Mouse (Mus musculus) embryonic facial prominence, embryonic 14.5 days (tissue): ENCODE data around the gene Gpr37l1. TPM values are rescaled to one million over a fixed set of nuclear protein-coding genes. Genes with fewer than 3 reads are reported as not detected.

Experiments
- ATAC-seq: fragments of 200-750 bp; cut with Nextera tagmentation; 2 replicates; pipeline ENCODE4 v1.8.0; 2017; ENCODE audit warnings: low read depth, moderate number of reproducible peaks, moderate TSS enrichment
- DNase-seq: peaks from one replicate; pipeline ENCODE4 v3.0.0-alpha.2; 2015; ENCODE audit warnings: low spot score
- H3K27ac ChIP-seq: fragments of 300-500 bp; sonication (generic); replicated peaks from 2 replicates; pipeline ENCODE4 v1.5.1; 2014; ENCODE audit warnings: low read depth, mild to moderate bottlenecking, low read length, moderate library complexity
- H3K27me3 ChIP-seq: fragments of 300-500 bp; sonication (generic); replicated peaks from 2 replicates; pipeline ENCODE4 v1.6.1; 2014; ENCODE audit warnings: low read length; ENCODE audit not compliant: control insufficient read depth, insufficient read depth
- H3K36me3 ChIP-seq: fragments of 300-500 bp; sonication (generic); 2 replicates; pipeline ENCODE4 v1.6.1; 2014; ENCODE audit warnings: low read length, mixed read lengths; ENCODE audit not compliant: control insufficient read depth, insufficient read depth
- H3K4me1 ChIP-seq: fragments of 300-500 bp; sonication (generic); 2 replicates; pipeline ENCODE4 v1.6.1; 2014; ENCODE audit warnings: antibody characterized with exemption, low read length; ENCODE audit not compliant: control insufficient read depth, insufficient read depth
- H3K4me2 ChIP-seq: fragments of 300-500 bp; sonication (generic); 2 replicates; pipeline ENCODE4 v1.6.1; 2014; ENCODE audit warnings: low read depth, mild to moderate bottlenecking, low read length, moderate library complexity, mixed read lengths
- H3K4me3 ChIP-seq: fragments of 300-500 bp; sonication (generic); 2 replicates; pipeline ENCODE4 v1.5.1; 2014; ENCODE audit warnings: low read depth, mild to moderate bottlenecking, low read length
- H3K9ac ChIP-seq: fragments of 300-500 bp; sonication (generic); 2 replicates; pipeline ENCODE4 v1.6.1; 2014; ENCODE audit warnings: low read depth, mild to moderate bottlenecking, low read length, moderate library complexity, mixed read lengths
- H3K9me3 ChIP-seq: fragments of 300-500 bp; sonication (generic); 2 replicates; pipeline ENCODE4 v1.6.1; 2016; ENCODE audit warnings: low read length; ENCODE audit not compliant: control insufficient read depth
- WGBS: fragments of 180-500 bp; shearing (Covaris S2); extraction: QIAGEN DNeasy Blood & Tissue Kit; methylation state at CpG from one replicate; pipeline ENCODE4 v1.1.7; 2014; 5-methylcytosine and 5-hydroxymethylcytosine counted together
- polyA plus RNA-seq: library from polyadenylated mRNA; unstranded; fragments of >200 nt; fragmentation: Nextera tagmentation; extraction: Ambion mirVana; gene quantifications from 2 replicates; pipeline ENCODE4 v1.2.1, GENCODE M21; 2014

Gene Gpr37l1
- 0.34 and 0.47 TPM in 2 replicates for polyA plus RNA-seq

DNA sequence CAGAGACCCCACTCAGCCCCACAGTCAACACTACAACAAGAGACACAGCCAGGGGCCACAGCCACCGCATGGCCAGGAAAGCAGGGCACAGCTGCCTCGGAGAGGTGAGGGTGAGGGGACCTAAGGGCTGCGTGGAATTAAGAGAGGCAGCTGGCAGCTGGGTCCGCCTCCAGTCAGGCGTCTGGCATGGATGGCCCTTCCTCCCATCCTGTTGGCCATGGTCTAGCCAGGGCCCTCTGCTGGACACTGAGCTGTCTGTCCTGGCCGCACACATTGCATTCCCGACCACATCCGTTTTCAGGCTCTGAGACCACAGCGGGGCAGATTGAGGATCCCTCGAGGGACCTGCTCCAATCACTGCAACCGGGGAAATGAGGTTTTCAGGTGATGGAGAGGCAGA, at the start of gene Gpr37l1:
Gene Gpr37l1 (minus strand): TSS at position 247 of the 400 bp plus-strand sequence.
- Histone ChIP-seq H3K9ac (no peak within 1 kb of the TSS), H3K4me2 (no peak within 1 kb of the TSS), H3K27ac (no peak within 1 kb of the TSS), H3K27me3 (no peaks in the 10 kb centered on the region), H3K4me3 (no peak within 1 kb of the TSS), H3K9me3 (no peaks in the 10 kb centered on the region), H3K4me1 (no peaks in the 10 kb centered on the region), H3K36me3 (no peaks in the 10 kb centered on the region)
- 63% methylated on average over 9 of the region's 11 CpGs for WGBS
- DNase-seq (no peak), ATAC-seq (peak; percentile 24; the same call in 1 of the 2 replicates)

GRCm38 (mm10) chr1:135213772-135214640, 46.5 kb upstream of the Gpr37l1 start:
- Histone ChIP-seq H3K4me3 (no peak overlapping the region), H3K9me3 (no peaks in the 10 kb centered on the region), H3K27ac (no peak overlapping the region), H3K36me3 (no peaks in the 10 kb centered on the region), H3K4me2 (no peak overlapping the region), H3K27me3 (no peaks in the 10 kb centered on the region), H3K4me1 (peaks cover 4% of the 10 kb centered on the region; the same call in 1 of the 2 replicates), H3K9ac (no peak overlapping the region)
- DNase-seq = no peak
- WGBS = 86% methylated on average over 9 of the region's 9 CpGs
- ATAC-seq = no peak

- Histone ChIP-seq H3K27ac (no peak overlapping the region), H3K36me3 (no peaks in the 10 kb centered on the region), H3K4me3 (no peak overlapping the region), H3K9ac (no peak overlapping the region), H3K9me3 (no peaks in the 10 kb centered on the region), H3K4me1 (no peaks in the 10 kb centered on the region), H3K27me3 (no peaks in the 10 kb centered on the region), H3K4me2 (no peak overlapping the region)
- ATAC-seq (no peak), DNase-seq (no peak)
- WGBS = 42% methylated on average over 5 of the region's 5 CpGs
Measured at GRCm38 (mm10) chr1:135210421-135210820, 42.9 kb upstream of the Gpr37l1 start.

DNA sequence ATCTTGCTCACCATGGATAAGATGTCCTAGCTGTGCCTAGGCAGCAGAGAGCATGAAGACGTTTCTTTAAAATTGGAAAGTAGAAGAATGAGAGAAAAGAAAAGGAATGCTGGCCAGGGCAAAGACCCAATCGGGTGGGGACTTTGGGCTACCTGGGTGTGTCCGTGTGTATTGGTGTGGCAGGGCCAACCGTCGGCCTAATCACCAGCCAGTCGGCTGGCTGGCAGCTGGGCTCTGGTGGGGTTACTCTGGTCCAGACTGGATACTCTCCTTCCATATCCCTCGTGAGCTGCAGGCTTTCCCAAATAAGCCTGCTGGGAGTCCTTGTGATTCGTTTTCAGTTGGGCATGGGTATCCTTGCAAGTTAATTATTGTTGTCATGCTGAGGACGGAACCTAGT, 41.2 kb upstream of the Gpr37l1 start:
- H3K9me3 ChIP-seq = no peaks in the 10 kb centered on the region
- ATAC-seq (no peak), DNase-seq (no peak)
- no peak overlapping the region for H3K4me3 ChIP-seq
- H3K27ac ChIP-seq = no peak overlapping the region
- H3K27me3 ChIP-seq = no peaks in the 10 kb centered on the region
- H3K4me1 ChIP-seq = 0 out of 2 replicates have a peak, but pooled peaks cover 3% of the 10 kb centered on the region
- H3K36me3 ChIP-seq = no peaks in the 10 kb centered on the region
- WGBS = 68% methylated on average over 9 of the region's 9 CpGs
- no peak overlapping the region for H3K4me2 ChIP-seq
- no peak overlapping the region for H3K9ac ChIP-seq

DNA sequence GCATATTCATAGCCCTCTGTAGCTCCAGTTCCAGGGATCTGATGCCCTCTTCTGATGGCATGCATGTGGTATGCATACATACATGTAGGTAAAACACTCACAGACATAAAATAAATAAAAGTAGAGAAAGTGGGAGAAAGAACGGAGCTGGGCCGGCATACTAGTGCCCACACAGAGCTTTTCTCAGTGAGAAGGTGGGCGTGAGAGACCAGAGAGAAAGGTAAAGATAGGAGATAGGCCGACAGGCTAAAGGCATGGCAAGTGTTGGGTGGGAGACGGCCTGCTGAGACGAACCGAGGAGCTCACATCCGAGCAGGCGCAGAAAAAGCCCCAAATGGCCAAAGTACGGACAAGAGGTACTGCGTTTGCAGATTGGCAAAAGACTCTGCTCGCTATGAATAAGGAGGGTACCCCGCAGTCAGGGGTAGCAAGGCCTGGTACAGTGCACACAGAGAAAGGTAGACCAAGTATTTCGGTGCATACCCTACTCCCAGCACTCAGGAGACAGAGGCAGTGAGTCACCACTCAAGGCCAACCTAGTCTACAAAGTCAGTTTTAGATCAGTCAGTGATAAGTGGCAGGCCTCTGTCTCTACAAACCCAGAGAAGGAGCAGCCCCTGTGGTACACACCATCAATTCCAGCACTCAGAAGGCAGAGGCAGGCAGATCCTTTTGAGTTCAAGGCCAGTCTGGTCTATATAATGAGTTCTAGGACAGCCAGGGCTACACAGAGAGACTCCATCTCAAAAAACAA, 39.3 kb upstream of the Gpr37l1 start:
- Histone ChIP-seq H3K9me3 (no peaks in the 10 kb centered on the region), H3K36me3 (no peaks in the 10 kb centered on the region), H3K27ac (no peak overlapping the region), H3K27me3 (no peaks in the 10 kb centered on the region), H3K4me1 (0 out of 2 replicates have a peak, but pooled peaks cover 3% of the 10 kb centered on the region), H3K9ac (no peak overlapping the region), H3K4me3 (no peak overlapping the region), H3K4me2 (no peak overlapping the region)
- ATAC-seq (no peak), DNase-seq (no peak)
- WGBS = 90% methylated on average over 14 of the region's 14 CpGs

DNA sequence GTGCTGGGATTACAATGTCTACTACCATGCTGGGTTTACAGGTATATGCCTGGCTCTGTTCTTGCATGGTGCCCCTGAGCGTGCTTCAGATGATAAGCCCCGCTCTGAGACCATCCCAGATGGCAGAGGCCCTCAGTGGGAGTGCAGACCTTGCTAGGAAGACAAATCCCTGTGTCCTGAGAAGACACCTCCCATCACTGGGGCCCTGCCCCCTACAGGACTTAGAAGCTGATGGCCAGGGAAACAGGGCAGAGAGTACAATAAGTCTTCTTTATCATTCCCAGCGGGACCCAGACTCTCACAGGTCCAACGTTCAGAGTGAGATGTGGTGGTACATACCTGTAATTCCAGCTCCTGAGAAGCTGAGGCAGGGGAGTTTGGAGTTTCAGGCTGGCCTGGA, 37.8 kb upstream of the Gpr37l1 start:
- WGBS = 56% methylated on average over 4 of the region's 4 CpGs
- H3K4me3 ChIP-seq = no peak overlapping the region

DNA sequence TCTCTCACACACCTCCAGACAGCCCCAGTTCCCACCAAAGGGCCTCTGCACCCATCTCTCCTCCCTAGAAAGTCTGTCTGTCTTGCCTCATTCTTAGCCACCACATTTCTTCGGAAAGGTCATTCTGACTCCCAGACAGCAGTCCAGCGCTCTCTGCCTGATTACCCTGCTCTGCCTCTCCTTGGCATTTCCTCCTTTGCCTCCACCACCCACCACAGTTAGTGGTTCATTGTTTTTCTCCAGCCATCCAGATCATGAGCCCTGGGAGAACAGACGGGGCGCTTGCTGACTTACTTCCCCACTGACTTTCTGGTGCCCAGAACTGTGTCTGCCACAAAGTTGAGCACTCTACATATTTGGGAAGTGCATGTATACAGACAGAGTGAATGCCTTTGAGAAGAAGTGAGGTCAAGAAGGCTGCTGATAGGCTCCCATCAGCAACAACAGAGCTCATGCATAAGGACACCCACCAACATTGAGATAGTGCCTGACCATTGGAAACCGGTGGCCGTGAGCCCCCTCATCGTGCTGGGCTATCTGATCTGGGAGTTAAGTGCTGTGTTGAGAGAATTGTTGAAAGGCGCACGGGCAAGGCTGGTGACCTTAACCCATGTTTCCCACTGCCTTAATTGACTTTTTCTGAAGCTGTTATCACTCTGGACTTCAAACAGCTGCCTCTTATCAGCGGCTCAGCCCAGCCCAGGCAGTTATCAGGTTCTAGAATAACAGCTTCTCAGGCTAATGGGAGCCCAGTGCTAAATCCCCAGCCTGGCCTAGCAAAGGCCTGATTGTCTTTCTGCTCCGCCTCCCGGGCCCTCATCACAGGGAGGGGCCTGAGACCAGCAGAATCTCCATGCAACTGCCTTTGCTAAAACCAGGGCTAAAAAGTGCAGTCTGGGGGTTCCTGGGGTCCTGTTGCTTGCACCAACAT, 37.0 kb upstream of the Gpr37l1 start:
- DNase-seq (no peak), ATAC-seq (0 out of 2 replicates have a peak, but pooled peaks have one; percentile 22)
- Histone ChIP-seq H3K9me3 (no peaks in the 10 kb centered on the region), H3K4me3 (no peak overlapping the region), H3K4me1 (0 out of 2 replicates have a peak, but pooled peaks cover 3% of the 10 kb centered on the region), H3K4me2 (no peak overlapping the region), H3K9ac (no peak overlapping the region), H3K36me3 (no peaks in the 10 kb centered on the region), H3K27ac (no peak overlapping the region), H3K27me3 (no peaks in the 10 kb centered on the region)
- WGBS = 44% methylated on average over 12 of the region's 12 CpGs

More for the DNA sequence above, 37.8 kb upstream of the Gpr37l1 start:
- ATAC-seq (no peak), DNase-seq (no peak)
- H3K36me3 ChIP-seq = no peaks in the 10 kb centered on the region
- no peaks in the 10 kb centered on the region for H3K9me3 ChIP-seq
- no peak overlapping the region for H3K4me2 ChIP-seq
- H3K4me1 ChIP-seq = 0 out of 2 replicates have a peak, but pooled peaks cover 3% of the 10 kb centered on the region
- H3K27me3 ChIP-seq = no peaks in the 10 kb centered on the region
- no peak overlapping the region for H3K9ac ChIP-seq
- H3K27ac ChIP-seq = no peak overlapping the region

- H3K4me2 ChIP-seq = no peak overlapping the region
- no peak overlapping the region for H3K9ac ChIP-seq
- H3K27ac ChIP-seq = no peak overlapping the region
- no peaks in the 10 kb centered on the region for H3K36me3 ChIP-seq
- no peaks in the 10 kb centered on the region for H3K27me3 ChIP-seq
- no peak for ATAC-seq
- H3K9me3 ChIP-seq = no peaks in the 10 kb centered on the region
- 79% methylated on average over 4 of the region's 4 CpGs for WGBS
- 0 out of 2 replicates have a peak, but pooled peaks cover 10% of the 10 kb centered on the region for H3K4me1 ChIP-seq
- H3K4me3 ChIP-seq = no peak overlapping the region
- no peak for DNase-seq
Measured at GRCm38 (mm10) chr1:135200400-135200799, 32.9 kb upstream of the Gpr37l1 start.
